Mouse (Mus musculus) stomach, embryonic 15.5 days (tissue): ENCODE results near the gene Slc25a30. TPM values are rescaled to one million over a fixed set of nuclear protein-coding genes. Genes with fewer than 3 reads are reported as not detected.
"Not testable (repeated sequence)": the region's sequence is repeated elsewhere in the genome, so short reads cannot be mapped to it uniquely, and the experiment has no call there.

ENCODE experiments used
- ATAC-seq: fragments of 200-750 bp; cut with Nextera tagmentation; 2 replicates; pipeline ENCODE4 v1.8.0; 2017; ENCODE audit warnings: low read depth, moderate number of reproducible peaks, moderate TSS enrichment; ENCODE audit not compliant: insufficient read depth, low FRiP score
- H3K27ac ChIP-seq: fragments of 300-500 bp; sonication (generic); 2 replicates; pipeline ENCODE4 v1.5.1; 2015; ENCODE audit warnings: mild to moderate bottlenecking, inconsistent platforms
- H3K27me3 ChIP-seq: fragments of 300-500 bp; sonication (generic); replicated peaks from 2 replicates; pipeline ENCODE4 v1.6.1; 2015; ENCODE audit warnings: inconsistent platforms
- H3K36me3 ChIP-seq: fragments of 300-500 bp; sonication (generic); 2 replicates; pipeline ENCODE4 v1.6.1; 2015; ENCODE audit warnings: inconsistent platforms
- H3K4me1 ChIP-seq: fragments of 300-500 bp; sonication (generic); 2 replicates; pipeline ENCODE4 v1.6.1; 2015; ENCODE audit warnings: inconsistent platforms
- H3K4me2 ChIP-seq: fragments of 300-500 bp; sonication (generic); 2 replicates; pipeline ENCODE4 v1.6.1; 2015; ENCODE audit warnings: mild to moderate bottlenecking, inconsistent platforms
- H3K4me3 ChIP-seq: fragments of 300-500 bp; sonication (generic); replicated peaks from 2 replicates; pipeline ENCODE4 v1.5.1; 2015; ENCODE audit warnings: inconsistent platforms
- H3K9ac ChIP-seq: fragments of 300-500 bp; sonication (generic); 2 replicates; pipeline ENCODE4 v1.6.1; 2015; ENCODE audit warnings: inconsistent platforms
- H3K9me3 ChIP-seq: fragments of 300-500 bp; sonication (generic); 2 replicates; pipeline ENCODE4 v1.6.1; 2016; ENCODE audit warnings: inconsistent platforms
- WGBS: fragments of 180-500 bp; shearing (Covaris S2); methylation state at CpG from one replicate; pipeline ENCODE4 v1.1.7; 2015; 5-methylcytosine and 5-hydroxymethylcytosine counted together
- polyA plus RNA-seq: library from polyadenylated mRNA; unstranded; fragments of >200 nt; fragmentation: Nextera tagmentation; extraction: Ambion mirVana; gene quantifications from 2 replicates; pipeline ENCODE4 v1.2.1, GENCODE M21; 2015

The Slc25a30 gene
- polyA plus RNA-seq: 3.2 and 3.3 TPM in 2 replicates

- 6% methylated on average over 51 of the region's 51 CpGs for WGBS
- Histone ChIP-seq H3K36me3 (no peaks in the 10 kb centered on the region), H3K9ac (peak within 1 kb of the TSS; percentile 73)
Measured at GRCm38 (mm10) chr14:75786868-75787793, at the start of gene Slc25a30. Slc25a30 (minus strand) TSS chr14:75787037.

GRCm38 (mm10) chr14:75836579-75836978, 49.7 kb upstream of the Slc25a30 start:
- Histone ChIP-seq H3K4me1 (peaks cover 20% of the 10 kb centered on the region; the same call in 1 of the 2 replicates), H3K27ac (peak overlapping the region; percentile 38), H3K9ac (no peak overlapping the region), H3K4me3 (no peak overlapping the region), H3K27me3 (no peaks in the 10 kb centered on the region), H3K4me2 (no peak overlapping the region), H3K36me3 (no peaks in the 10 kb centered on the region), H3K9me3 (no peaks in the 10 kb centered on the region)
- no peak for ATAC-seq
- 79% methylated on average over 3 of the region's 3 CpGs for WGBS

More at GRCm38 (mm10) chr14:75786868-75787793, at the start of gene Slc25a30:
- Histone ChIP-seq H3K4me1 (0 out of 2 replicates have a peak, but pooled peaks cover 5% of the 10 kb centered on the region), H3K27me3 (peaks cover 3% of the 10 kb centered on the region; the same call in 1 of the 2 replicates), H3K4me2 (peak within 1 kb of the TSS; percentile 83), H3K27ac (peak within 1 kb of the TSS; percentile 80), H3K9me3 (no peaks in the 10 kb centered on the region), H3K4me3 (peak within 1 kb of the TSS; percentile 76)
- peak; percentile 99 for ATAC-seq

GRCm38 (mm10) chr14:75834739-75835381, 48.0 kb upstream of the Slc25a30 start:
- ATAC-seq: peak; percentile 52

GRCm38 (mm10) chr14:75834251-75834738, 47.5 kb upstream of the Slc25a30 start:
- no peaks in the 10 kb centered on the region for H3K27me3 ChIP-seq
- peak overlapping the region; percentile 78; the same call in 1 of the 2 replicates for H3K9ac ChIP-seq
- under 1% methylated on average over 10 of the region's 10 CpGs for WGBS
- no peaks in the 10 kb centered on the region for H3K36me3 ChIP-seq
- H3K4me3 ChIP-seq: peak overlapping the region; percentile 48
- H3K4me1 ChIP-seq: peaks cover 20% of the 10 kb centered on the region; the same call in 1 of the 2 replicates
- ATAC-seq: peak; percentile 85
- H3K4me2 ChIP-seq: peak overlapping the region; percentile 98
- H3K27ac ChIP-seq: peak overlapping the region; percentile 99
- H3K9me3 ChIP-seq: no peaks in the 10 kb centered on the region

More at GRCm38 (mm10) chr14:75834739-75835381, 48.0 kb upstream of the Slc25a30 start:
- H3K4me1 ChIP-seq: peaks cover 20% of the 10 kb centered on the region; the same call in 1 of the 2 replicates
- H3K27ac ChIP-seq: peak overlapping the region; percentile 99
- H3K36me3 ChIP-seq: no peaks in the 10 kb centered on the region
- H3K27me3 ChIP-seq: no peaks in the 10 kb centered on the region
- peak overlapping the region; percentile 78 for H3K9ac ChIP-seq
- WGBS: 1% methylated on average over 16 of the region's 16 CpGs
- peak overlapping the region; percentile 48 for H3K4me3 ChIP-seq
- H3K4me2 ChIP-seq: peak overlapping the region; percentile 98
- H3K9me3 ChIP-seq: no peaks in the 10 kb centered on the region

DNA sequence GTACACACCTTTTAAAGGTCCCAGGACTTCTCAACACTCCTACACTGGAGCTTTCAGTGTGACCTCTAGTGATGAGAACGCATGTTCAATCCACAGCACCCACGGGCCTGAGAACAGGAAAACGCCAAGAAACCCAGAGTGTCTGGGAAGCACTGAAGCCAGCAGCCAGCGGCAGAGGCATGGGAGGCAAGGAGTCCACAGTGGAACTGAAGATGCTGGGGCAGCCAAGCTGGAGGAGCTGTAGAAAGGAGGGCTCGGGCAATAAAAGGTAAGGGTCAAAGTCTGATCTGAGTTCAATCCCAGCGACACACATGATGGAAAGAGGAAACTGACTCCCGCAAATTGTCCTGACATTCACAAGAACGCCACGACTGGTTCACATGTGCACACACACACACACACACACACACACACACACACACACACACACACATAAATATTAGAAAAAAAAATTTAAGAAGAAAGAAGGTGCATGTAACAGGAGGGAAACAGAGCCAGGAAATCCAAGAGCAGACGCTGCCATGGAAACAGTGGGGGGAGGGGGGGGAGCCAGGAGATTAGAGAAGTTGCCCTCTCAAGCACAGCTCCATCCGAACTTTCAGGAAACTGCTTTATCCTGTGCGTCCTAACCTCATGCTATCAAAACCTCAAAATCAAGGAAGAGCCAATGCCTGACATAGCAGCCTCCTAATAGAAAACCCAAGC, 46.9 kb upstream of the Slc25a30 start:
- peak overlapping the region; percentile 99 for H3K27ac ChIP-seq
- peaks cover 23% of the 10 kb centered on the region; the same call in 1 of the 2 replicates for H3K4me1 ChIP-seq
- WGBS: 4% methylated on average over 12 of the region's 12 CpGs
- H3K36me3 ChIP-seq: no peaks in the 10 kb centered on the region
- H3K4me2 ChIP-seq: peak overlapping the region; percentile 98
- H3K9me3 ChIP-seq: no peaks in the 10 kb centered on the region
- H3K9ac ChIP-seq: no peak overlapping the region
- peak; percentile 20 for ATAC-seq
- no peaks in the 10 kb centered on the region for H3K27me3 ChIP-seq
- peak overlapping the region; percentile 48 for H3K4me3 ChIP-seq

- Histone ChIP-seq H3K4me3 (peak overlapping the region; percentile 48; the same call in 1 of the 2 replicates), H3K4me2 (peak overlapping the region; percentile 98), H3K9me3 (no peaks in the 10 kb centered on the region), H3K27me3 (no peaks in the 10 kb centered on the region), H3K4me1 (peaks cover 27% of the 10 kb centered on the region; the same call in 1 of the 2 replicates), H3K9ac (no peak overlapping the region), H3K36me3 (no peaks in the 10 kb centered on the region), H3K27ac (peak overlapping the region; percentile 99)
- 23% methylated on average over 4 of the region's 4 CpGs for WGBS
- no peak for ATAC-seq
Measured at GRCm38 (mm10) chr14:75832982-75833381, 46.1 kb upstream of the Slc25a30 start.

DNA sequence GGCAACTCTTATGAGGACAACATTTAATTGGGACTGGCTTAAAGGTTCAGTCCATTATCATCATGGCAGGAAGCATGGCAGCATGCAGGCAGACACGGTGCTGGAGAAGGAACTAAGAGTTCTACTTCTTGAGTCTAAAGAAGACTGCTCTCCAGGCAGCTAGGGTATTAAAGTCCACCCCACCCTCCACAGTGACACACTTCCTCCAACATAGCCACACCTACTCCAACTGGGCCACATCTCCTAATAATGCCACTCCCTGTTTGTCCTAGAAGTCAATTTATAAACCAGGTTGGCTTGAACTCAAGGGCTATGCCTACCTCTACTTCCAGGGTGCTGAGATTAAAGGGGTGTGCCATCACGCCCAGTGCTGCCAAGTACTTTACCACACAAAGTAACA, 45.2 kb upstream of the Slc25a30 start:
- no peaks in the 10 kb centered on the region for H3K9me3 ChIP-seq
- no peak overlapping the region for H3K4me2 ChIP-seq
- H3K27ac ChIP-seq: no peak overlapping the region
- no peaks in the 10 kb centered on the region for H3K27me3 ChIP-seq
- H3K4me1 ChIP-seq: peaks cover 22% of the 10 kb centered on the region; the same call in 1 of the 2 replicates
- WGBS: 70% methylated on average over 2 of the region's 2 CpGs
- no peaks in the 10 kb centered on the region for H3K36me3 ChIP-seq
- H3K4me3 ChIP-seq: no peak overlapping the region
- no peak overlapping the region for H3K9ac ChIP-seq
- 0 out of 2 replicates have a peak, but pooled peaks have one; percentile 8 for ATAC-seq

DNA sequence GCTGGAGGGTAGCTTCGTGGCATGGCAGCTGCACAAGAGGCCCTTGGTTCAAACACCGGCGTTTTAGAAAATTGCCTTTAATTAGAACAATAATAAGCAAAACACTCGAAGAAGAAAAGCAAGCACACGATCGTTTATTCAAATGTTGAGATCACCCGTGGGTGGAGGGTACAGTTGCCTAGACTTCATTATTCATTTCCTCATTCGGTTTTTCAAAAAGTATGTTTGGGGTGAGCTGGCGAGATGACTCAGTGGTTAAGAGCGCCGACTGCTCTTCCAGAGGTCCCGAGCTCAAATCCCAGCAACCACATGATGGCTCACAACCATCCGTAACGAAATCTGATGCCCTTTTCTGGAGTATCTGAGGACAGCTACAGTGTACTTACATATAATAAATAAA, 43.0 kb upstream of the Slc25a30 start:
- H3K27me3 ChIP-seq, H3K9me3 ChIP-seq, H3K9ac ChIP-seq, H3K27ac ChIP-seq, H3K36me3 ChIP-seq, ATAC-seq, H3K4me3 ChIP-seq: not testable (repeated sequence)
- H3K4me1 ChIP-seq: peaks cover 17% of the 10 kb centered on the region; the same call in 1 of the 2 replicates
- 59% methylated on average over 14 of the region's 14 CpGs for WGBS
- peak overlapping the region; percentile 63; the same call in 1 of the 2 replicates for H3K4me2 ChIP-seq

- Histone ChIP-seq H3K4me2 (peak overlapping the region; percentile 63), H3K9ac (no peak overlapping the region), H3K9me3 (no peaks in the 10 kb centered on the region), H3K27me3 (no peaks in the 10 kb centered on the region), H3K36me3 (no peaks in the 10 kb centered on the region), H3K4me1 (peaks cover 17% of the 10 kb centered on the region; the same call in 1 of the 2 replicates), H3K4me3 (peak overlapping the region; percentile 32), H3K27ac (no peak overlapping the region)
- 8% methylated on average over 32 of the region's 32 CpGs for WGBS
- ATAC-seq: no peak
Measured at GRCm38 (mm10) chr14:75828866-75829806, 42.3 kb upstream of the Slc25a30 start.

- H3K27ac ChIP-seq: no peak overlapping the region
- H3K4me1 ChIP-seq: 0 out of 2 replicates have a peak, but pooled peaks cover 14% of the 10 kb centered on the region
- WGBS: 28% methylated on average over 11 of the region's 11 CpGs
- H3K36me3 ChIP-seq: no peaks in the 10 kb centered on the region
- no peak overlapping the region for H3K9ac ChIP-seq
- no peak for ATAC-seq
- H3K9me3 ChIP-seq: no peaks in the 10 kb centered on the region
- H3K27me3 ChIP-seq: no peaks in the 10 kb centered on the region
- no peak overlapping the region; the same call in 1 of the 2 replicates for H3K4me2 ChIP-seq
- H3K4me3 ChIP-seq: no peak overlapping the region
Measured at GRCm38 (mm10) chr14:75828221-75828620, 41.4 kb upstream of the Slc25a30 start.
